Comparison of ENCODE assay signal across 10 mouse cellular contexts in the genomic region with DNA sequence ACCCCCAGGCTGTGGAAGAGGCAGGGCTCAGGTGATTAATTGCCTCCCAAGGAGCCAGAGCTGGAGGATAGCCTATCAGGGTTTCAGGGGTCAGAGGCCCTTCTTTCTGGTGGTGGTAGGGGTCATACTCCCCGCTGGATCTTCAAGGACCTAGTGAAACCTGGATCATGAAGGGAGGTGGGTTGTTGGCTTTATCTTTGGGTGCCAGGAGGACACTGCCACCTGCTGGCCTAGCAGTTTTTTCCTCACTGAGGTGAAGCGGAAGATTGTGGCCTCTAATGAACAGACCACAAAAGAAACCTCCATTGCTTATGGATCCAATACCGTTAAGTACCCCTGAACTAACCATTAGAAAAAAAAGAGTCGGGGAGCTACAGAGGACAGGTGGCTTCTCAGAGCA. TPM values are rescaled to one million over a fixed set of nuclear protein-coding genes. Genes with fewer than 3 reads are reported as not detected.
A peak's percentile ranks its signal among the peaks of the same experiment; 100 is the strongest.
DNase-seq lines count a peak whose midpoint lies in the region; ATAC-seq and TF ChIP-seq lines count a peak whose summit lies in the region.
"Had no signal": no experiment of that assay in that cellular context is flagged by ENCODE, and none has a peak within 500 bp of the region (broad histone marks: within the 10 kb centered on the region; RNA-seq: fewer than 3 reads in every experiment).

No protein-coding gene starts in this region.

- H3K27me3 ChIP-seq in embryonic facial prominence, embryonic 11.5 days (ENCODE audit: control insufficient read depth, insufficient read depth, low read length): no peaks in the 10 kb centered on the region
- H3K27me3 ChIP-seq in lung, postnatal 0 days (replicated peaks; ENCODE audit: insufficient read depth, low read length): 0 out of 2 replicates have a peak, but pooled peaks cover 2% of the 10 kb centered on the region
- no peaks in the 10 kb centered on the region for H3K27me3 ChIP-seq in splenic B cell, adult 2 months (ENCODE audit: control insufficient read depth, insufficient read depth, low read length, poor library complexity, severe bottlenecking)
- H3K27me3 ChIP-seq: Patski had no signal

- TF ChIP-seq CTCF in layer of hippocampus, adult 2 months (conservative IDR thresholded peaks at IDR 0.05): peak; percentile 84
- peak; percentile 81 for TF ChIP-seq CTCF in lung, postnatal 0 days (IDR thresholded peaks at IDR 0.05)

- no peaks in the 10 kb centered on the region for H3K4me1 ChIP-seq in embryonic facial prominence, embryonic 11.5 days (ENCODE audit: control insufficient read depth, insufficient read depth, low read length)
- H3K4me1 ChIP-seq in lung, postnatal 0 days (ENCODE audit: insufficient read depth, low read depth, low read length): no peaks in the 10 kb centered on the region

- H3K4me3 ChIP-seq in layer of hippocampus, adult 2 months: no peak overlapping the region
- no peak overlapping the region for H3K4me3 ChIP-seq in embryonic facial prominence, embryonic 11.5 days (ENCODE audit: low read depth, low read length)
- no peak overlapping the region for H3K4me3 ChIP-seq in lung, postnatal 0 days (ENCODE audit: low read depth, low read length)

- H3K4me2 ChIP-seq in embryonic facial prominence, embryonic 11.5 days (ENCODE audit: low read depth, low read length): no peak overlapping the region
- H3K4me2 ChIP-seq in lung, postnatal 0 days (replicated peaks; ENCODE audit: low read depth, low read length): no peak overlapping the region

- H3K36me3 ChIP-seq in embryonic facial prominence, embryonic 11.5 days (replicated peaks; ENCODE audit: control insufficient read depth, insufficient read depth, low read depth, low read length): no peaks in the 10 kb centered on the region
- H3K36me3 ChIP-seq in lung, postnatal 0 days (ENCODE audit: insufficient read depth, low read length): no peaks in the 10 kb centered on the region
- H3K36me3 ChIP-seq in splenic B cell, adult 2 months (ENCODE audit: control insufficient read depth, insufficient read depth, low read length, poor library complexity, severe bottlenecking): no peaks in the 10 kb centered on the region

- no peak for TF ChIP-seq EP300 in lung, postnatal 0 days (IDR thresholded peaks at IDR 0.05)

- no peak overlapping the region for H3K27ac ChIP-seq in layer of hippocampus, adult 2 months
- H3K27ac ChIP-seq in embryonic facial prominence, embryonic 11.5 days (replicated peaks; ENCODE audit: low read depth, low read length): no peak overlapping the region
- no peak overlapping the region for H3K27ac ChIP-seq in lung, postnatal 0 days (ENCODE audit: low read length)
- H3K27ac ChIP-seq: macrophage had no signal

- H3K9me3 ChIP-seq in embryonic facial prominence, embryonic 11.5 days (replicated peaks; ENCODE audit: control insufficient read depth, low read length): no peaks in the 10 kb centered on the region
- no peaks in the 10 kb centered on the region for H3K9me3 ChIP-seq in lung, postnatal 0 days (ENCODE audit: low read length)

- no peak for ATAC-seq in embryonic facial prominence, embryonic 11.5 days (replicated peaks; ENCODE audit: insufficient number of reproducible peaks, low FRiP score, low TSS enrichment, low read depth)
- ATAC-seq in lung, postnatal 0 days: peak; percentile 39
- ATAC-seq: Patski had no signal

- no peak overlapping the region for H3K9ac ChIP-seq in embryonic facial prominence, embryonic 11.5 days (replicated peaks; ENCODE audit: low read length)
- no peak overlapping the region for H3K9ac ChIP-seq in lung, postnatal 0 days (replicated peaks; ENCODE audit: low read depth)

- DNase-seq in cerebellum, adult 18-20 months: peak; percentile 62 to 64
- no peak for DNase-seq in cerebellum, adult 9-11 months
- peak in 1 of 2 experiments; percentile 48 for DNase-seq in layer of hippocampus, adult 2 months (ENCODE audit: low spot score in 2 of 2)
- no peak for DNase-seq in layer of hippocampus, adult 9-11 months
- peak; percentile 81 for DNase-seq in NIH3T3 (ENCODE audit: low read depth)
- DNase-seq in embryonic facial prominence, embryonic 11.5 days (ENCODE audit: low spot score): peak; percentile 45
- peak; percentile 62 for DNase-seq in lung, postnatal 0 days (ENCODE audit: low spot score)
- DNase-seq in splenic B cell, adult 2 months (ENCODE audit: low read depth, low spot score): peak; percentile 79

- 40% methylated on average over 4 of the region's 4 CpGs for WGBS in embryonic facial prominence, embryonic 11.5 days
- WGBS in lung, postnatal 0 days: 32% methylated on average over 4 of the region's 4 CpGs

RNA-seq across cellular contexts. Expression of a gene that starts 7.7 kb away (rescaled TPM):
- total RNA-seq in layer of hippocampus, adult 2 months (2021): 1 to 10 TPM; 4.0 to 4.3 TPM
- polyA plus RNA-seq in embryonic facial prominence, embryonic 11.5 days (2014; fragmentation: Nextera tagmentation; extraction: Ambion mirVana): 0.66 and 0.68 TPM in 2 replicates
- 4.1 and 4.4 TPM in 2 replicates for polyA plus RNA-seq in lung, postnatal 0 days (2015; fragmentation: Nextera tagmentation; extraction: Ambion mirVana)
- polyA plus RNA-seq: macrophage had no signal

RNA-seq across cellular contexts. Expression of a gene that starts 9.8 kb away (rescaled TPM):
- 1 to 10 TPM in 1 of 2 experiments, under 1 TPM in 1; 0.76 to 1.7 TPM for total RNA-seq in layer of hippocampus, adult 2 months (2021)
- polyA plus RNA-seq in embryonic facial prominence, embryonic 11.5 days (2014; fragmentation: Nextera tagmentation; extraction: Ambion mirVana): 9.1 and 10.8 TPM in 2 replicates
- polyA plus RNA-seq in lung, postnatal 0 days (2015; fragmentation: Nextera tagmentation; extraction: Ambion mirVana): 11.9 and 12.1 TPM in 2 replicates

Comparison
In these comparisons a context has a peak if more than half of its experiments do, and no peak if none do; other contexts are left out.
1. DNase-seq: peak in cerebellum, adult 18-20 months (2 of 2), NIH3T3 (single experiment), embryonic facial prominence, embryonic 11.5 days (single experiment), lung, postnatal 0 days (single experiment) and splenic B cell, adult 2 months (single experiment); none in cerebellum, adult 9-11 months (single experiment) and layer of hippocampus, adult 9-11 months (single experiment).